Mouse (Mus musculus) stomach, embryonic 14.5 days (tissue): ENCODE measurements around the gene Gpc3. TPM values are rescaled to one million over a fixed set of nuclear protein-coding genes. Genes with fewer than 3 reads are reported as not detected.

Experiments used
- ATAC-seq: fragments of 200-750 bp; cut with Nextera tagmentation; 2 replicates; pipeline ENCODE4 v1.8.0; 2017; ENCODE audit warnings: low read depth, moderate TSS enrichment; ENCODE audit not compliant: insufficient number of reproducible peaks, insufficient read depth, low FRiP score
- H3K27ac ChIP-seq: fragments of 300-500 bp; sonication (generic); 2 replicates; pipeline ENCODE4 v1.5.1; 2014; ENCODE audit warnings: mild to moderate bottlenecking, low read length, moderate library complexity, mixed read lengths
- H3K27me3 ChIP-seq: fragments of 300-500 bp; sonication (generic); 2 replicates; pipeline ENCODE4 v1.6.1; 2014; ENCODE audit warnings: low read length, control low read depth, mixed read lengths; ENCODE audit not compliant: control insufficient read depth, insufficient read depth
- H3K36me3 ChIP-seq: fragments of 300-500 bp; sonication (generic); 2 replicates; pipeline ENCODE4 v1.6.1; 2014; ENCODE audit warnings: mild to moderate bottlenecking, control low read depth, low read length, moderate library complexity, mixed read lengths; ENCODE audit not compliant: control insufficient read depth, insufficient read depth
- H3K4me1 ChIP-seq: fragments of 300-500 bp; sonication (generic); 2 replicates; pipeline ENCODE4 v1.6.1; 2014; ENCODE audit warnings: low read length, control low read depth, mixed read lengths; ENCODE audit not compliant: control insufficient read depth, insufficient read depth
- H3K4me2 ChIP-seq: fragments of 300-500 bp; sonication (generic); replicated peaks from 2 replicates; pipeline ENCODE4 v1.6.1; 2014; ENCODE audit warnings: low read depth, low read length, control low read depth
- H3K4me3 ChIP-seq: fragments of 300-500 bp; sonication (generic); 2 replicates; pipeline ENCODE4 v1.5.1; 2014; ENCODE audit warnings: low read depth, low read length, control low read depth
- H3K9ac ChIP-seq: fragments of 300-500 bp; sonication (generic); replicated peaks from 2 replicates; pipeline ENCODE4 v1.6.1; 2014; ENCODE audit warnings: low read depth, mild to moderate bottlenecking, control low read depth, low read length, moderate library complexity, mixed read lengths
- H3K9me3 ChIP-seq: fragments of 300-500 bp; sonication (generic); 2 replicates; pipeline ENCODE4 v1.6.1; 2016; ENCODE audit warnings: low read depth, low read length, control low read depth; ENCODE audit not compliant: control insufficient read depth
- WGBS: fragments of 180-500 bp; shearing (Covaris S2); extraction: QIAGEN DNeasy Blood & Tissue Kit; methylation state at CpG from one replicate; pipeline ENCODE4 v1.1.7; 2014; 5-methylcytosine and 5-hydroxymethylcytosine counted together
- polyA plus RNA-seq: library from polyadenylated mRNA; unstranded; fragments of >200 nt; fragmentation: Nextera tagmentation; extraction: Ambion mirVana; gene quantifications from 2 replicates; pipeline ENCODE4 v1.2.1, GENCODE M21; 2014

Gpc3 gene
- polyA plus RNA-seq, 1 experiment from 2014 or later = 750 TPM

GRCm38 (mm10) chrX:52489461-52489860, 124.3 kb downstream of the Gpc3 start:
- H3K36me3 ChIP-seq = no peaks in the 10 kb centered on the region
- WGBS = 74% methylated on average over 4 of the region's 4 CpGs
- H3K4me3 ChIP-seq = no peak overlapping the region
- no peak overlapping the region for H3K4me2 ChIP-seq
- no peaks in the 10 kb centered on the region for H3K4me1 ChIP-seq
- H3K27ac ChIP-seq = no peak overlapping the region
- H3K27me3 ChIP-seq = no peaks in the 10 kb centered on the region
- H3K9me3 ChIP-seq = no peaks in the 10 kb centered on the region
- no peak overlapping the region for H3K9ac ChIP-seq
- no peak for ATAC-seq

- H3K27ac ChIP-seq = peak overlapping the region; percentile 39; the same call in 1 of the 2 replicates
- ATAC-seq = no peak
- WGBS = 38% methylated on average over 5 of the region's 5 CpGs
Measured at GRCm38 (mm10) chrX:52455074-52455588, 158.6 kb downstream of the Gpc3 start.

GRCm38 (mm10) chrX:52453445-52454182, 160.1 kb downstream of the Gpc3 start:
- no peaks in the 10 kb centered on the region for H3K36me3 ChIP-seq
- 0 out of 2 replicates have a peak, but pooled peaks have one; percentile 61 for ATAC-seq
- no peaks in the 10 kb centered on the region for H3K27me3 ChIP-seq
- no peak overlapping the region for H3K9ac ChIP-seq
- no peak overlapping the region for H3K4me2 ChIP-seq
- H3K4me3 ChIP-seq = no peak overlapping the region
- H3K27ac ChIP-seq = no peak overlapping the region
- H3K9me3 ChIP-seq = no peaks in the 10 kb centered on the region
- WGBS = 29% methylated on average over 6 of the region's 6 CpGs
- 0 out of 2 replicates have a peak, but pooled peaks cover 3% of the 10 kb centered on the region for H3K4me1 ChIP-seq

More at GRCm38 (mm10) chrX:52455074-52455588, 158.6 kb downstream of the Gpc3 start:
- H3K9me3 ChIP-seq = no peaks in the 10 kb centered on the region
- no peak overlapping the region for H3K9ac ChIP-seq
- no peaks in the 10 kb centered on the region for H3K36me3 ChIP-seq
- no peak overlapping the region for H3K4me2 ChIP-seq
- H3K4me1 ChIP-seq = 0 out of 2 replicates have a peak, but pooled peaks cover 3% of the 10 kb centered on the region
- no peak overlapping the region for H3K4me3 ChIP-seq
- no peaks in the 10 kb centered on the region for H3K27me3 ChIP-seq

- Histone ChIP-seq H3K9ac (no peak overlapping the region), H3K4me3 (no peak overlapping the region), H3K27ac (no peak overlapping the region), H3K36me3 (no peaks in the 10 kb centered on the region), H3K9me3 (no peaks in the 10 kb centered on the region), H3K4me2 (no peak overlapping the region), H3K27me3 (no peaks in the 10 kb centered on the region), H3K4me1 (no peaks in the 10 kb centered on the region)
- WGBS = 68% methylated on average over 2 of the region's 2 CpGs
- ATAC-seq = no peak
Measured at GRCm38 (mm10) chrX:52449177-52449576, 164.6 kb downstream of the Gpc3 start.

- Histone ChIP-seq H3K9ac (no peak overlapping the region), H3K4me2 (no peak overlapping the region), H3K27me3 (no peaks in the 10 kb centered on the region), H3K27ac (no peak overlapping the region), H3K9me3 (no peaks in the 10 kb centered on the region), H3K4me1 (no peaks in the 10 kb centered on the region), H3K4me3 (no peak overlapping the region), H3K36me3 (no peaks in the 10 kb centered on the region)
- WGBS = 42% methylated on average over 3 of the region's 3 CpGs
- no peak for ATAC-seq
Measured at GRCm38 (mm10) chrX:52448496-52448895, 165.3 kb downstream of the Gpc3 start.

- H3K9me3 ChIP-seq = no peaks in the 10 kb centered on the region
- H3K36me3 ChIP-seq = no peaks in the 10 kb centered on the region
- no peak overlapping the region for H3K4me2 ChIP-seq
- H3K27me3 ChIP-seq = no peaks in the 10 kb centered on the region
- H3K27ac ChIP-seq = no peak overlapping the region
- no peaks in the 10 kb centered on the region for H3K4me1 ChIP-seq
- H3K9ac ChIP-seq = no peak overlapping the region
- no peak for ATAC-seq
- H3K4me3 ChIP-seq = no peak overlapping the region
- 49% methylated on average over 3 of the region's 3 CpGs for WGBS
Measured at GRCm38 (mm10) chrX:52446530-52446929, 167.2 kb downstream of the Gpc3 start.

GRCm38 (mm10) chrX:52444977-52445376, 168.8 kb downstream of the Gpc3 start:
- H3K9ac ChIP-seq = no peak overlapping the region
- no peaks in the 10 kb centered on the region for H3K36me3 ChIP-seq
- ATAC-seq = no peak

GRCm38 (mm10) chrX:52441798-52442197, 172.0 kb downstream of the Gpc3 start:
- Histone ChIP-seq H3K4me2 (no peak overlapping the region), H3K36me3 (no peaks in the 10 kb centered on the region), H3K9me3 (no peaks in the 10 kb centered on the region), H3K4me3 (no peak overlapping the region), H3K27me3 (no peaks in the 10 kb centered on the region), H3K9ac (no peak overlapping the region), H3K4me1 (peaks cover 3% of the 10 kb centered on the region; the same call in 1 of the 2 replicates), H3K27ac (no peak overlapping the region)
- WGBS = 58% methylated on average over 3 of the region's 3 CpGs
- no peak for ATAC-seq

More at GRCm38 (mm10) chrX:52444977-52445376, 168.8 kb downstream of the Gpc3 start:
- 55% methylated on average over 2 of the region's 2 CpGs for WGBS
- no peak overlapping the region for H3K27ac ChIP-seq
- no peak overlapping the region for H3K4me2 ChIP-seq
- no peaks in the 10 kb centered on the region for H3K9me3 ChIP-seq
- H3K27me3 ChIP-seq = no peaks in the 10 kb centered on the region
- no peak overlapping the region for H3K4me3 ChIP-seq
- no peaks in the 10 kb centered on the region for H3K4me1 ChIP-seq
